Mouse (Mus musculus) cerebellum, adult (tissue): ENCODE results near the gene Gp1ba.

Source experiments
- ATAC-seq: cut with Nextera tagmentation; 2 replicates; pipeline ENCODE4 v1.9.2; 2017; ENCODE audit warnings: mild to moderate bottlenecking, moderate library complexity, mixed read lengths; ENCODE audit not compliant: insufficient number of reproducible peaks, low FRiP score, low TSS enrichment

Gp1ba gene

GRCm38 (mm10) chr11:70638714-70639278 lies at the start of gene Gp1ba:
Gene Gp1ba (plus strand): TSS chr11:70639122.
- ATAC-seq, result no peak

DNA sequence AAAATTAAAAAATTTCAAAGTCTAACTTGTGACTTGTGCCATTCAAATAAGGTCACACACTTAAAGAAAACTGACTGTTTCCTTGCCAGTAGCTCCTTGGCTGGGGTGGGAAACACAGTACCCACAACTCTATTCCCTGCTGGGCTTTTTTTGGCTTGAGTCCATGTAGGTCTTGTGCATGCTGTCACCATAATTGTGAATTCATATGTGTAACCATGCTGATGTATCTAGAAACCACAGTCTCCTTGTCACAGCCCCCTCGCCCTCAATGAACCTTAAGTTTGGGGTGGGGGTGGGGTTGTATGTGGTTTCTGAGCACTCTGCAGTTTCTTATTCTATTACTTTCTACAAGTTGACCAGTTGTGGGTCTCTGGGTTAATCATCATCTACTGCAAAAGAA lies 47.2 kb upstream of the Gp1ba start:
- no peak for ATAC-seq

- ATAC-seq, result no peak
These were observed 44.5 kb upstream of the Gp1ba start for GRCm38 (mm10) chr11:70594253-70594989.

DNA sequence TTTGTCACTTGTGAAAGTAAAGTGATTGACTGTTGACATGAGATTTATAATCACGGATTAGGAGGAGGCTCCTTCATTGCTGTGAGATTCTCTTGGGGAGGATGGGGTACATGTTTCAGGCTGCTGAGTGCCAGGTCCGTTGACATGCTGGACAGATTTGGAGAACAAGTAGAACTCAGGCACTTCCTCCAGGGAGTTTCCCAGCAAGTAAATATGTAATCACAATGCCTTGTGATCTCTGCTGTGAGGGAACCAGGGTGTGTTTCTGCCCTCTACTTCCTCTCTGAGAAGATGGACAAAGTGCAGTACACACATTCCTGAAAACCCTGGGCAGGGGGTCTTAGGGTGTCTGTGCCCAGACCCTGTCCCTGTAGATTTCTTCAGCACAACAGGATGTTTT lies 43.3 kb upstream of the Gp1ba start:
- ATAC-seq, result no peak

DNA sequence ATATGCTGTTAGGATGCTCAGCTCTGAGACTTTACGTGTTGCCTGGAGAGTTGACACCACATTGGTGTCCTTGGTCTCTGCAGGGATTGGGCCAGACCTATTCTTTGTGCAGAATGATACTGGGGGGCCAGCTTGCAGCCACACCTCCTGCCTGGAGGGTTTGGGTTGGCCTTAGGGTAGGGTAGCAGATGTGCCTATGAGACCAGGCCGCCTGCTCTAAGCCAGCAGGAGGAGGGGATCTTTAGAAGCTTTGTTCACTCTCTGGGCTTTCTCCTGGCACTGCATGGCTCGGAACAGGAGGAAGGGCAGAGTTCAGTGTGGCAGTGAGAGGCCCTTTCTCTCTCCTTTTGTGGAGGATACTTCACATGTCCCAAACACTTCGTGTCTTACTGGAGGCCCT lies 42.8 kb upstream of the Gp1ba start:
- no peak for ATAC-seq

DNA sequence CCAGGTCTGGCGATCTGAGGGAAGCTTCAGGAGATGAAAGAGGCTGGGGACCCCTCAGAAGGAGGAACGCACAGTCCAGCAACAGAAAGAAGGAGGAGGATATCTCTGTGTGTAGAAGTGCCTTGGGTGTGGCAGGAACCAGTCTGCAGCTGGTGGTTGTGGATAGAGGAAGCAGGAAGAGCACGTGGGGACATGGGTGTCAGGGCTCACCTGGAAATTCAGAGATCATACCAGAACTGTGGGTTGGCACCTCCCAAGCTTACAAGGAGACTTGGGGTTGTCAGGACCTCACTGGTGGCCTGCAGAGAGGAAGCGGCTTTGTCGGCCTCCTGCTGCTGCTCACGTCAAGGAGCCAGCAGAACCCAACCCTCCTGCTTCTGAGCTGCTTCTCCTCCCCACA lies 41.6 kb upstream of the Gp1ba start:
- ATAC-seq, result no peak

DNA sequence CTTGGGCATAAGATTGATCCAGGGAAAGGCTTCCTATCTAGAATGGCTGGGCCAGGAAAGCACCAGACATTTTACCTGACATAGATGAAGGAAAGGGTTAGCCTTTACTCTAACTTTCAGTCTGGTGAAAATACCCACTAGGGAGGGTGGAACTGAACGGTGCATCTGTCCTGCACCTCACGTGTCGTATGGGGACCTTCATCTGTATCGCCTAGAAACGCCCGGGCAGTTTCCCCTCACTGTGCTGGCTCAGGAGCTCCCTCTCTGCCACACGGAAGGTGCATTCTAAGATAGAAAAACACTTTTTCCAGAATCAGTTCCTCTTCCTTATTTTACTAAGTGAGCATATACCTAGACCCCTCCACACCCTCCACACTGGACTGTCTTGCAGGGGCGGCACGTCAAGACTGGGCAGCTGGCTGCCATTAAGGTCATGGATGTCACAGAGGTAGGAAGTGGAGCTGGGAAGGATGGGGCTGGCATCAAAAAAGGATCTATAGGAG lies 40.4 kb upstream of the Gp1ba start:
- no peak for ATAC-seq

GRCm38 (mm10) chr11:70605024-70605566 lies 33.8 kb upstream of the Gp1ba start:
- ATAC-seq, result peak; percentile 49; the same call in 1 of the 2 replicates

DNA sequence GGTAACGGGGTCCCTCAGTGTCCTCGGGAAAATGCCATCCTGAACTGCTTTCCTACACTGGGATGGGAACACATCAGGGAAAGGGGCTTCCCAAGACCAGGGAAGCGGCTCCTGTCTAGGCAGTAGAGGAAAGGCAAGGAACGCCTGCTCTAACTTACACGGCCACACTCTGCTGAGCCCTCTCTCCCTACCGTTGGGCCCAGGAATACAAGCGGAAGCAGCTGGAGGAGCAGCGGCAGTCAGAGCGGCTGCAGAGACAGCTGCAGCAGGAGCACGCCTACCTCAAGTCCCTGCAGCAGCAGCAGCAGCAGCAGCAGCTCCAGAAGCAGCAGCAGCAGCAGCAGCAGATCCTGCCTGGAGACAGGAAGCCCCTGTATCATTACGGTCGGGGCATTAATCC lies 32.2 kb upstream of the Gp1ba start:
- ATAC-seq, result no peak

GRCm38 (mm10) chr11:70607611-70608010 lies 31.3 kb upstream of the Gp1ba start:
- no peak for ATAC-seq

DNA sequence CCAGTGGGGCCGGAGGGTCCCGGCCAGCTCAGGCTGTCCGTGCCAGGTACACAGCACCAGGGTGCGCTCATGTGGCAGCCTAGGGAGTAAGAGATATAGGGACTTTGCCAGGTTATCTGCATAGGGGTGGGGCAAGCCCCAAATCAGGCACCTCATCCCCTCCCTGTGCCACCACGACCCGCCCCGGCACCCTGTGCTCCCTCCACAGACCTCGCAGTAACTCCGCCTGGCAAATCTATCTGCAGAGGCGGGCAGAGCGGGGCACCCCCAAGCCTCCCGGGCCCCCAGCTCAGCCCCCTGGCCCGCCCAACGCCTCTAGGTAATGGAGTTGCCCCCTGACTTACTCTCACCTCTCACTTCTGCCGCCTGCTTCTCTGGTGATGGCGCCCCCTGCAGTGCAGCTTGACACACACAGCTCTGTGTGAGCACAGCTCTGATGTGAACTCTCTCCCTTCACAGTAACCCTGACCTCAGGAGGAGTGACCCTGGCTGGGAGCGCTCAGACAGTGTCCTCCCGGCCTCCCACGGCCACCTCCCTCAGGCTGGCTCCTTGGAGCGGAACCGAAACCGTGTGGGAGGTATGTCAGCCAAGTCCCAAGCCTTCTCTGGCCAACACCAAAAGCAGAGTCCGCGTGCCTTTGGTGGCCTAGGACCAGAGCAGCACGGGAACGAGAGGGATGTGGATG lies 30.4 kb upstream of the Gp1ba start:
- no peak for ATAC-seq

GRCm38 (mm10) chr11:70610752-70611151 lies 28.2 kb upstream of the Gp1ba start:
- ATAC-seq, result no peak

DNA sequence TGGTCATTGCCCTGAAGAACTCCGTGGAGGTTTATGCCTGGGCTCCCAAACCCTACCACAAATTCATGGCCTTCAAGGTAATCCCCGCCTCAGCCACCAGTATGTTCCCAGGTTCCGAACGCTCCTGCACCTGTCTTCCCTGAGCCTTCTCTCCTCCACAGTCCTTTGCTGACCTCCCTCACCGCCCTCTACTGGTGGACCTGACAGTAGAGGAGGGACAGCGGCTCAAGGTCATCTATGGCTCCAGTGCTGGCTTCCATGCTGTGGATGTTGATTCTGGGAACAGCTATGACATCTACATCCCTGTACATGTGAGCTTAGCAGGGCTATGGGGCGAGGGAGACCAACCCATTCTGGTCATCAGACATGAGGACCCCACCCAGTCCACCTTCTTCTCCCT lies 26.4 kb upstream of the Gp1ba start:
- no peak for ATAC-seq

- ATAC-seq, result peak; percentile 58; the same call in 1 of the 2 replicates
These were observed 23.8 kb upstream of the Gp1ba start for GRCm38 (mm10) chr11:70615074-70615473.

GRCm38 (mm10) chr11:70615516-70616093 lies 23.3 kb upstream of the Gp1ba start, which contains the start of gene 4930544D05Rik:
Gene 4930544D05Rik (plus strand): TSS chr11:70615848.
- ATAC-seq, result no peak

GRCm38 (mm10) chr11:70619101-70619500 lies 19.8 kb upstream of the Gp1ba start, which contains the start of gene Chrne:
Gene Chrne (minus strand): TSS chr11:70619216.
- no peak for ATAC-seq

DNA sequence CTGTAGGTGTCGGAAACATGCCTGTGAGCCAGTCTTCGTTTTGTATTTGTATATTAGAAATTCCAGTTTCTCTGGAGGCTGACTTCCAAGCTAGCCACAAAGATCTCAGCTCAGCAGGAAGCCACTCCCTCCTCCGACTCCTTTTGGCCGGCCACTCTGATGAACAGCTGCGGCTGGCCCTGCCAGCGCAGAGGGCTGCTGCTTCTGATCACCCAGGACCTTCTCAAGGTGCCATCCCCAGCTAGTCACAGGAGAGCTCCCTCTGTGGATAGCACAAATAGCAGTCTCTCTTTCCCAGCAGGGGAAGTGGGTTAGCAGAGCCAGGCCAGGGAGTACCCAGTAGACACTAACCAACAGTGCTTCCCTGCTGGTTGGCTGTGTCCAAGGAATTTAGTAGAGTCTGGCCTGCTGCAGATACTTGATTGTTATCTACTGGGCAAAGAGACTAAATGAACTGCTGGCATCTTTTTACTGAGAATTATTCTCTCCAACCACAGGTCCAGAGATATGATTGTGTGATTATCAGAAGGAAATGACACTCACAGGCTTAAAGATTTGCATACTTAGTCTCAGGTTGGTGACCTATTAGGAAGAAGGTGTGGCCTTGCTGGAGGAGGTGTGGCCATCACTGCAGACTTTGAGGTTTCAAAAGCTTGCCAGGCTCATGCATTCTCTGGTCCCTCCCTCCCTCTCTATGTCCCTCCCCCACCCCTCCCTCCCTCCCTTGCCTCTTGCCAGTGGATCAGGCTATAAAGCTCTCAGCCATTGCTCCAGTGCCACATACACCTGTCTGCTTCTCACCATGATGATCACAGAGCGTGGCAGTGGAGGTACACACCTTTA lies 16.7 kb upstream of the Gp1ba start:
- ATAC-seq, result no peak

DNA sequence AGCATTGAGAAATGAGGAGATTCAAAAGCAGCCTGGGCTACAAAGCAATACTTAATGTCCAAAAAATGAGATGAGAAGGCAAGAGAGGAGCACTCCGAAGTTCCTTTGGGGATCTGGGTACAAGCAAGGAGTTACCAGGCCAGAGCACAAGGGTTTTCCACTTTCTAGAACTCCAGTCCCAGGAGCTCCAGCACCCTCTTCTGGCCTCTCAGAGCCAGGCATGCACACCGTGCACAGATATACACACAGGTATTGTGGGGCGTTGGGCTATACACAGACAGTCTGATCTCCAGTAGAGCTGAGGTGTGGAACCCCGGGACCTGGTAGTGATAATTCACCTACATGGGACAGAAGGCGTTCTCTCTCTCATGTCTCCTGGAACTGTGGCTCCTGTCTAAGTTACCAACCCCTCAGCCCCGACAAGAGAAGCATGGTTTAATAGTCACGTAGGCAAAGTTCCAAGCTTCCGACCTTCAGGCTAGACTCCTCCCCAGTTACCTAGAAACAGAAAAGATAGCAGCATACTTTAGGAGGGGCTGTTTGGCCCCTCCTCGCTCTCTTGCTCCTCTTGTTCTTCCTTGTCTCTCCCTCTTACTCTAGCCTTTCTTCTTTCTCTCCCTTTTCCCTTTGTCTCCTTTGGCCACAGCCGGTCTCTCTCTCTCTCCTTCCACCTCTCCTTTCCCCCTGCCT lies 15.7 kb upstream of the Gp1ba start:
- no peak for ATAC-seq

DNA sequence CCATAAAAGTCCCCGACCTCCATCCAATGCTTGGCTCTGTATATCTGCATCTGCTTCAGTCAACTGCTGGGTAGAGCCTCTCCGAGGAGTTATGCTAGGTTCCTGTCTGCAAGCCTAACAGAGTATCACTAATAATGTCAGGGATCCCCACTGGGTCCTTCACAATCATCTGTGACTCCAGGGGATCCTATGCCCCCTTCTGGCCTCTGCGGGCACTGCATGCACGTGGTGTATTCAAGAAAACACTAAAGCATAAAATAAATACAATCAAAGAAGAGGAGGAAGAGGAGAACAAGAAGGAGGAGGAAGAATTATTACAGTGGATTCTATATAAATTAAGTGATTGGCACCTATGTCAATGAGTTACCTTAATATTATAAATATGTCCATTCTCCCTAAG lies 13.4 kb upstream of the Gp1ba start:
- ATAC-seq, result no peak
